Mouse (Mus musculus): ENCODE results near the gene Gsg1l2. TPM values are rescaled to one million over a fixed set of nuclear protein-coding genes. Genes with fewer than 3 reads are reported as not detected.

The Gsg1l2 gene
- polyA plus RNA-seq (2015; fragmentation: Nextera tagmentation; extraction: Ambion mirVana) = 0.22 and 0.26 TPM in 2 replicates

DNA sequence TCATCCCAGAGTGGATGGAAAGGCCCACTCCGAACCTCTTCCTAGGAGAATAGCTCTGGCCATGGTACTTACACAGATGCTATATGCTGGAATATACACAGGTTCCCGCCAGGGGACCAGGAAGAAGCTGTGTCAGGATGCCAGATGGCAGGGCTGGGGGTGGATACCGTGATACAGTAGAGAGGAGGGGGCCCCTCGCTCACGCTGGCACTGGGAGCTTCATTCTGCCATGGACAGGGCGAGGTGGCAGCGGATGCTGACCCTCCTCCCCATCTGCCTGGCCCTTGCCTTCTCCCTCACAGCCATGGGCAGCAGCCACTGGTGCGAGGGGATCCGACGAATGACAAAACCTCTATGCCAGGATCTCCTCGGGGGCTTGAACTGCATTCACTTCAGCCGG is at the start of gene Gsg1l2:
Gene Gsg1l2 (plus strand): TSS at position 230 of the 400 bp plus-strand sequence.
- no peak within 1 kb of the TSS for H3K4me3 ChIP-seq (ENCODE audit: low read length)
- no peaks in the 10 kb centered on the region for H3K4me1 ChIP-seq (ENCODE audit: control insufficient read depth, insufficient read depth, low read depth, low read length)
- 70% methylated on average over 12 of the region's 12 CpGs for WGBS
- H3K9ac ChIP-seq (ENCODE audit: low read depth, low read length) = no peak within 1 kb of the TSS
- no peaks in the 10 kb centered on the region for H3K36me3 ChIP-seq (ENCODE audit: control insufficient read depth, insufficient read depth, low read length)
- no peaks in the 10 kb centered on the region for H3K27me3 ChIP-seq (replicated peaks; ENCODE audit: control insufficient read depth, insufficient read depth, low read length)
- H3K27ac ChIP-seq (ENCODE audit: low read depth, low read length) = no peak within 1 kb of the TSS
- H3K4me2 ChIP-seq (ENCODE audit: low read length) = no peak within 1 kb of the TSS
- H3K9me3 ChIP-seq (ENCODE audit: control insufficient read depth, low read length) = no peaks in the 10 kb centered on the region
- ATAC-seq = no peak

GRCm38 (mm10) chr11:67727095-67727494 is 47.3 kb upstream of the Gsg1l2 start:
- H3K36me3 ChIP-seq (ENCODE audit: control insufficient read depth, insufficient read depth, low read length) = no peaks in the 10 kb centered on the region
- no peaks in the 10 kb centered on the region for H3K4me1 ChIP-seq (ENCODE audit: control insufficient read depth, insufficient read depth, low read depth, low read length)
- no peak overlapping the region for H3K4me2 ChIP-seq (ENCODE audit: low read length)
- no peaks in the 10 kb centered on the region for H3K9me3 ChIP-seq (ENCODE audit: control insufficient read depth, low read length)
- H3K27me3 ChIP-seq (replicated peaks; ENCODE audit: control insufficient read depth, insufficient read depth, low read length) = no peaks in the 10 kb centered on the region
- ATAC-seq = no peak
- WGBS = 83% methylated on average over 6 of the region's 6 CpGs
- H3K27ac ChIP-seq (ENCODE audit: low read depth, low read length) = no peak overlapping the region
- no peak overlapping the region for H3K9ac ChIP-seq (ENCODE audit: low read depth, low read length)
- H3K4me3 ChIP-seq (ENCODE audit: low read length) = no peak overlapping the region

GRCm38 (mm10) chr11:67728726-67729125 is 45.7 kb upstream of the Gsg1l2 start:
- no peak overlapping the region for H3K9ac ChIP-seq (ENCODE audit: low read depth, low read length)

DNA sequence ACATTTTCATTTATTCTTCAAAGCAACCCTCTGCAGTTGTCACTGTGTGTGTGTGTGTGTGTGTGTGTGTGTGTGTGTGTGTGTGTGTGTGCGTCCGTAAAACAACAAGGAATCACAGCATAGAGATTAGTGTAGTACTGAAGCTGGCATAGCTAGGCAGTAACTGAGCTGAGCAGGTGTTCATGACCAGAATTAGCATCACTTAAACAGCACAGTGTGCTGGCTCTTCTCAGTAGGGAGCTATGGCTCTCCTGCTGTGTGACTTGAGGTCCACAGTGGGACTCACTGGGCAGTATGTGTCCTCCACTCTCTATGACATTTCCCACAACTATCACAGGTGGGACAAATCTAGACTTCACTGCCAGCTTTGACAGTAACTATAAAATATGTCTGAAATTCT is 43.4 kb upstream of the Gsg1l2 start:
- ATAC-seq = no peak
- Histone ChIP-seq H3K4me1 (ENCODE audit: control insufficient read depth, insufficient read depth, low read depth, low read length) (no peaks in the 10 kb centered on the region), H3K9ac (ENCODE audit: low read depth, low read length) (no peak overlapping the region), H3K4me3 (ENCODE audit: low read length) (no peak overlapping the region), H3K27me3 (replicated peaks; ENCODE audit: control insufficient read depth, insufficient read depth, low read length) (no peaks in the 10 kb centered on the region), H3K4me2 (ENCODE audit: low read length) (no peak overlapping the region), H3K36me3 (ENCODE audit: control insufficient read depth, insufficient read depth, low read length) (no peaks in the 10 kb centered on the region), H3K9me3 (ENCODE audit: control insufficient read depth, low read length) (no peaks in the 10 kb centered on the region), H3K27ac (ENCODE audit: low read depth, low read length) (no peak overlapping the region)
- 100% methylated on average over 2 of the region's 2 CpGs for WGBS

More at GRCm38 (mm10) chr11:67728726-67729125, 45.7 kb upstream of the Gsg1l2 start:
- no peak for ATAC-seq
- Histone ChIP-seq H3K27ac (ENCODE audit: low read depth, low read length) (no peak overlapping the region), H3K4me3 (ENCODE audit: low read length) (no peak overlapping the region), H3K9me3 (ENCODE audit: control insufficient read depth, low read length) (no peaks in the 10 kb centered on the region), H3K27me3 (replicated peaks; ENCODE audit: control insufficient read depth, insufficient read depth, low read length) (no peaks in the 10 kb centered on the region), H3K4me2 (ENCODE audit: low read length) (no peak overlapping the region), H3K4me1 (ENCODE audit: control insufficient read depth, insufficient read depth, low read depth, low read length) (no peaks in the 10 kb centered on the region), H3K36me3 (ENCODE audit: control insufficient read depth, insufficient read depth, low read length) (no peaks in the 10 kb centered on the region)

GRCm38 (mm10) chr11:67733726-67734125 is 40.7 kb upstream of the Gsg1l2 start:
- no peak overlapping the region for H3K27ac ChIP-seq (ENCODE audit: low read depth, low read length)
- WGBS = 77% methylated on average over 1 of the region's 1 CpGs
- H3K4me2 ChIP-seq (ENCODE audit: low read length) = no peak overlapping the region
- H3K4me3 ChIP-seq (ENCODE audit: low read length) = no peak overlapping the region
- no peak overlapping the region for H3K9ac ChIP-seq (ENCODE audit: low read depth, low read length)
- H3K4me1 ChIP-seq (ENCODE audit: control insufficient read depth, insufficient read depth, low read depth, low read length) = no peaks in the 10 kb centered on the region
- no peaks in the 10 kb centered on the region for H3K36me3 ChIP-seq (ENCODE audit: control insufficient read depth, insufficient read depth, low read length)
- H3K9me3 ChIP-seq (ENCODE audit: control insufficient read depth, low read length) = no peaks in the 10 kb centered on the region
- H3K27me3 ChIP-seq (replicated peaks; ENCODE audit: control insufficient read depth, insufficient read depth, low read length) = no peaks in the 10 kb centered on the region
- ATAC-seq = no peak

GRCm38 (mm10) chr11:67734597-67734996 is 39.8 kb upstream of the Gsg1l2 start:
- no peaks in the 10 kb centered on the region for H3K36me3 ChIP-seq (ENCODE audit: control insufficient read depth, insufficient read depth, low read length)
- no peak overlapping the region for H3K27ac ChIP-seq (ENCODE audit: low read depth, low read length)
- H3K4me2 ChIP-seq (ENCODE audit: low read length) = no peak overlapping the region
- no peaks in the 10 kb centered on the region for H3K27me3 ChIP-seq (replicated peaks; ENCODE audit: control insufficient read depth, insufficient read depth, low read length)
- no peaks in the 10 kb centered on the region for H3K9me3 ChIP-seq (ENCODE audit: control insufficient read depth, low read length)
- no peaks in the 10 kb centered on the region for H3K4me1 ChIP-seq (ENCODE audit: control insufficient read depth, insufficient read depth, low read depth, low read length)
- H3K9ac ChIP-seq (ENCODE audit: low read depth, low read length) = no peak overlapping the region
- ATAC-seq = no peak
- no peak overlapping the region for H3K4me3 ChIP-seq (ENCODE audit: low read length)
- 80% methylated on average over 3 of the region's 3 CpGs for WGBS

- no peak overlapping the region for H3K4me2 ChIP-seq (ENCODE audit: low read length)
- WGBS = 94% methylated on average over 6 of the region's 6 CpGs
- no peak overlapping the region for H3K9ac ChIP-seq (ENCODE audit: low read depth, low read length)
- no peaks in the 10 kb centered on the region for H3K9me3 ChIP-seq (ENCODE audit: control insufficient read depth, low read length)
- H3K4me1 ChIP-seq (ENCODE audit: control insufficient read depth, insufficient read depth, low read depth, low read length) = no peaks in the 10 kb centered on the region
- H3K27me3 ChIP-seq (replicated peaks; ENCODE audit: control insufficient read depth, insufficient read depth, low read length) = no peaks in the 10 kb centered on the region
- no peak overlapping the region for H3K4me3 ChIP-seq (ENCODE audit: low read length)
- no peak overlapping the region for H3K27ac ChIP-seq (ENCODE audit: low read depth, low read length)
- no peaks in the 10 kb centered on the region for H3K36me3 ChIP-seq (ENCODE audit: control insufficient read depth, insufficient read depth, low read length)
- no peak for ATAC-seq
These were observed 36.1 kb upstream of the Gsg1l2 start for GRCm38 (mm10) chr11:67738345-67738744.

GRCm38 (mm10) chr11:67738846-67739490 is 35.4 kb upstream of the Gsg1l2 start:
- Histone ChIP-seq H3K4me1 (ENCODE audit: control insufficient read depth, insufficient read depth, low read depth, low read length) (no peaks in the 10 kb centered on the region), H3K9ac (ENCODE audit: low read depth, low read length) (no peak overlapping the region), H3K4me3 (ENCODE audit: low read length) (no peak overlapping the region), H3K27ac (ENCODE audit: low read depth, low read length) (no peak overlapping the region), H3K9me3 (ENCODE audit: control insufficient read depth, low read length) (no peaks in the 10 kb centered on the region), H3K27me3 (replicated peaks; ENCODE audit: control insufficient read depth, insufficient read depth, low read length) (no peaks in the 10 kb centered on the region), H3K4me2 (ENCODE audit: low read length) (no peak overlapping the region), H3K36me3 (ENCODE audit: control insufficient read depth, insufficient read depth, low read length) (no peaks in the 10 kb centered on the region)
- 88% methylated on average over 5 of the region's 5 CpGs for WGBS
- ATAC-seq = no peak

DNA sequence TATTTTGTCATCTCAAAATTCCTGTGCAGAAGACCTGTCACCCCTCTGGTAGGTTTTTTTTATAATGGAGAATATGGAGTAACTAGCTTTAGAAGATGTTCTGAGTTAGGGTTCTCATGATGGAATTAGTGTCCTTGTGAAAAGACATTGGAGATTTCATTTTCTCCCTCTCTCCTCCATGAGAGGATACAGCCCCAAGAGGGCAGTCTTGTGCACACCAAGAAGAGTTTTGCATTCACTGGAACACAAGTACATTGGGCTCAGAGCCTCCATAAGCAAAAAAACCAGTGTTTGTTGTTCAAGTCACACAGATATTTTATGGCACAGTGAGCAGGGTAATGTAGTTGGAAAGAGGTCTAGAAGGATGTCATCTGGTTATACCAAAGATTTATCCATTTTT is 32.8 kb upstream of the Gsg1l2 start:
- Histone ChIP-seq H3K4me1 (ENCODE audit: control insufficient read depth, insufficient read depth, low read depth, low read length) (no peaks in the 10 kb centered on the region), H3K36me3 (ENCODE audit: control insufficient read depth, insufficient read depth, low read length) (no peaks in the 10 kb centered on the region), H3K4me3 (ENCODE audit: low read length) (no peak overlapping the region), H3K27ac (ENCODE audit: low read depth, low read length) (no peak overlapping the region), H3K27me3 (replicated peaks; ENCODE audit: control insufficient read depth, insufficient read depth, low read length) (no peaks in the 10 kb centered on the region), H3K9ac (ENCODE audit: low read depth, low read length) (no peak overlapping the region), H3K4me2 (ENCODE audit: low read length) (no peak overlapping the region), H3K9me3 (ENCODE audit: control insufficient read depth, low read length) (no peaks in the 10 kb centered on the region)
- ATAC-seq = no peak

DNA sequence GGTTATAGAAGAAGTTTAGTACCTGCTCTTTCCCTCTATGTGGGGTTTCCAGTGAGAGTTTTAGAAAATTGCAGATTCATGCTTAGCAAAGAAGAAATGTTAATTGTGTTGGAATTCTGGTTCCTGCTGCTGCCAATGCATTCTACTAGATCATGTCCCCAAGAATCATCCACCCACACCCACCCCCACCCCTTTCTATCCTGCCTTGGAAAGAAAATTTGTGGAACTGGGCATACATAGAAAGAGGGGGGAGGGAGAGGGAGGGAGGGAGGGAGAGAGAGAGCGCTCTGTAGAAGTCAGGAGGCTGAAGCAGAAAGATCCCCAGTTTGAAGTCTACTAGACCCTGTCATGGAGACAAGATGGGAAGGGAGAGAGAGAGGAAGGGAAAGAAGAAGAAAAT is 18.1 kb upstream of the Gsg1l2 start:
- H3K4me2 ChIP-seq (ENCODE audit: low read length) = no peak overlapping the region
- no peak overlapping the region for H3K27ac ChIP-seq (ENCODE audit: low read depth, low read length)
- H3K9ac ChIP-seq (ENCODE audit: low read depth, low read length) = no peak overlapping the region
- 90% methylated on average over 1 of the region's 1 CpGs for WGBS
- H3K9me3 ChIP-seq (ENCODE audit: control insufficient read depth, low read length) = no peaks in the 10 kb centered on the region
- no peak overlapping the region for H3K4me3 ChIP-seq (ENCODE audit: low read length)
- no peak for ATAC-seq
- H3K27me3 ChIP-seq (replicated peaks; ENCODE audit: control insufficient read depth, insufficient read depth, low read length) = no peaks in the 10 kb centered on the region
- H3K36me3 ChIP-seq (ENCODE audit: control insufficient read depth, insufficient read depth, low read length) = no peaks in the 10 kb centered on the region
- H3K4me1 ChIP-seq (ENCODE audit: control insufficient read depth, insufficient read depth, low read depth, low read length) = no peaks in the 10 kb centered on the region
